Mouse (Mus musculus) frontal cortex, postnatal 14 days (tissue): Measurements from ENCODE around the gene Slc22a1.

ENCODE experiments used
- DNase-seq, 2 experiments: peaks; one replicate each; pipeline ENCODE4 v3.0.0; 2022; ENCODE audit warnings: low spot score in 2 of 2

Slc22a1 gene

GRCm38 (mm10) chr17:12675646-12676045 lies at the start of gene Slc22a1:
Gene Slc22a1, minus strand, starts transcription at chr17:12675829.
- no peak for DNase-seq

- DNase-seq: no peak
These were observed 49.4 kb upstream of the Slc22a1 start for GRCm38 (mm10) chr17:12724767-12725744.

- DNase-seq: no peak
These were observed 48.5 kb upstream of the Slc22a1 start for GRCm38 (mm10) chr17:12723986-12724766.

GRCm38 (mm10) chr17:12722622-12723021 lies 47.0 kb upstream of the Slc22a1 start:
- no peak for DNase-seq

- DNase-seq: no peak
These were observed 45.7 kb upstream of the Slc22a1 start for GRCm38 (mm10) chr17:12721118-12721886.

- DNase-seq: no peak
These were observed 42.6 kb upstream of the Slc22a1 start for GRCm38 (mm10) chr17:12718251-12718650.

- no peak for DNase-seq
These were observed 41.8 kb upstream of the Slc22a1 start for GRCm38 (mm10) chr17:12717445-12717844.

GRCm38 (mm10) chr17:12715032-12715431 lies 39.4 kb upstream of the Slc22a1 start:
- no peak for DNase-seq

- DNase-seq: no peak
These were observed 38.5 kb upstream of the Slc22a1 start for GRCm38 (mm10) chr17:12714080-12714561.

GRCm38 (mm10) chr17:12712993-12713392 lies 37.4 kb upstream of the Slc22a1 start:
- DNase-seq: no peak

GRCm38 (mm10) chr17:12712191-12712590 lies 36.6 kb upstream of the Slc22a1 start:
- DNase-seq: no peak

- no peak for DNase-seq
These were observed 35.3 kb upstream of the Slc22a1 start for GRCm38 (mm10) chr17:12710976-12711375.

GRCm38 (mm10) chr17:12710050-12710780 lies 34.6 kb upstream of the Slc22a1 start:
- no peak for DNase-seq

- DNase-seq: no peak
These were observed 32.8 kb upstream of the Slc22a1 start for GRCm38 (mm10) chr17:12708398-12708797.

- no peak for DNase-seq
These were observed 31.0 kb upstream of the Slc22a1 start for GRCm38 (mm10) chr17:12706590-12707049.

- no peak for DNase-seq
These were observed 27.3 kb upstream of the Slc22a1 start for GRCm38 (mm10) chr17:12702901-12703300.

GRCm38 (mm10) chr17:12700373-12700772 lies 24.7 kb upstream of the Slc22a1 start:
- no peak for DNase-seq

- DNase-seq: no peak
These were observed 16.3 kb upstream of the Slc22a1 start for GRCm38 (mm10) chr17:12691899-12692298.

- peak; percentile 29 to 53 for DNase-seq
These were observed 13.9 kb upstream of the Slc22a1 start for GRCm38 (mm10) chr17:12689537-12689936.

GRCm38 (mm10) chr17:12688427-12689110 lies 12.9 kb upstream of the Slc22a1 start:
- peak in 1 of 2 experiments; percentile 10 for DNase-seq
